Mouse (Mus musculus) retina, embryonic 14.5 days (tissue): Measurements from ENCODE around the gene Gm2030.
"Not testable (repeated sequence)": the region's sequence is repeated elsewhere in the genome, so short reads cannot be mapped to it uniquely, and the experiment has no call there.

Source experiments
- DNase-seq: peaks from one replicate; pipeline ENCODE4 v3.0.0-alpha.2; 2015; ENCODE audit warnings: low spot score

Gm2030 gene

GRCm38 (mm10) chrX:26309944-26310343 is at the start of gene Gm2030:
Gene Gm2030 (minus strand): TSS chrX:26310044.
- not testable (repeated sequence) for DNase-seq
